Mouse (Mus musculus) forebrain, postnatal 0 days (tissue): ENCODE measurements around the gene Mfsd1. TPM values are rescaled to one million over a fixed set of nuclear protein-coding genes. Genes with fewer than 3 reads are reported as not detected.

Experiments
- ATAC-seq: fragments of 200-750 bp; cut with Nextera tagmentation; 2 replicates; pipeline ENCODE4 v1.8.0; 2017; ENCODE audit warnings: mild to moderate bottlenecking, moderate library complexity
- DNase-seq: peaks from one replicate; pipeline ENCODE4 v3.0.0-alpha.2; 2015
- H3K27ac ChIP-seq: fragments of 300-500 bp; sonication (generic); 2 replicates; pipeline ENCODE4 v1.5.1; 2014; ENCODE audit warnings: low read depth, mild to moderate bottlenecking, antibody characterized with exemption, low read length, moderate library complexity, mixed read lengths
- H3K27me3 ChIP-seq: fragments of 300-500 bp; sonication (generic); 2 replicates; pipeline ENCODE4 v1.6.1; 2014; ENCODE audit warnings: mild to moderate bottlenecking, low read length, mixed read lengths; ENCODE audit not compliant: insufficient read depth
- H3K36me3 ChIP-seq: fragments of 300-500 bp; sonication (generic); 2 replicates; pipeline ENCODE4 v1.6.1; 2014; ENCODE audit warnings: mild to moderate bottlenecking, moderate library complexity; ENCODE audit not compliant: insufficient read depth
- H3K4me1 ChIP-seq: fragments of 300-500 bp; sonication (generic); 2 replicates; pipeline ENCODE4 v1.6.1; 2014; ENCODE audit warnings: antibody characterized with exemption; ENCODE audit not compliant: insufficient read depth
- H3K4me2 ChIP-seq: fragments of 300-500 bp; sonication (generic); 2 replicates; pipeline ENCODE4 v1.6.1; 2014; ENCODE audit warnings: low read depth, mild to moderate bottlenecking, moderate library complexity
- H3K4me3 ChIP-seq: fragments of 300-500 bp; sonication (generic); 2 replicates; pipeline ENCODE4 v1.5.1; 2014; ENCODE audit warnings: low read depth, low read length, mixed read lengths
- H3K9ac ChIP-seq: fragments of 300-500 bp; sonication (generic); 2 replicates; pipeline ENCODE4 v1.6.1; 2014; ENCODE audit warnings: mild to moderate bottlenecking
- H3K9me3 ChIP-seq: fragments of 300-500 bp; sonication (generic); 2 replicates; pipeline ENCODE4 v1.6.1; 2016; ENCODE audit warnings: low read length
- CTCF ChIP-seq: sonication (generic); IDR thresholded peaks from 2 replicates; pipeline ENCODE4 v1.5.1; 2016; ENCODE audit warnings: antibody characterized with exemption, control low read depth, low read depth
- whole genome bisulfite sequencing: fragments of 180-500 bp; shearing (Covaris S2); extraction: QIAGEN DNeasy Blood & Tissue Kit; methylation state at CpG from one replicate; pipeline ENCODE4 v1.1.7; 2014; 5-methylcytosine and 5-hydroxymethylcytosine counted together
- polyA plus RNA-seq: library from polyadenylated mRNA; unstranded; fragments of >200 nt; fragmentation: Nextera tagmentation; extraction: Ambion mirVana; gene quantifications from 2 replicates; pipeline ENCODE4 v1.2.1, GENCODE M21; 2015
- total RNA-seq: library from RNA; depleted of rRNA; stranded (reverse); fragments of >200 nt; gene quantifications from 2 replicates; pipeline ENCODE4 v1.2.3, GENCODE M21; 2014

The Mfsd1 gene
- total and polyA plus RNA-seq, 2 experiments from 2014 or later: 27.1 to 27.3 TPM

DNA sequence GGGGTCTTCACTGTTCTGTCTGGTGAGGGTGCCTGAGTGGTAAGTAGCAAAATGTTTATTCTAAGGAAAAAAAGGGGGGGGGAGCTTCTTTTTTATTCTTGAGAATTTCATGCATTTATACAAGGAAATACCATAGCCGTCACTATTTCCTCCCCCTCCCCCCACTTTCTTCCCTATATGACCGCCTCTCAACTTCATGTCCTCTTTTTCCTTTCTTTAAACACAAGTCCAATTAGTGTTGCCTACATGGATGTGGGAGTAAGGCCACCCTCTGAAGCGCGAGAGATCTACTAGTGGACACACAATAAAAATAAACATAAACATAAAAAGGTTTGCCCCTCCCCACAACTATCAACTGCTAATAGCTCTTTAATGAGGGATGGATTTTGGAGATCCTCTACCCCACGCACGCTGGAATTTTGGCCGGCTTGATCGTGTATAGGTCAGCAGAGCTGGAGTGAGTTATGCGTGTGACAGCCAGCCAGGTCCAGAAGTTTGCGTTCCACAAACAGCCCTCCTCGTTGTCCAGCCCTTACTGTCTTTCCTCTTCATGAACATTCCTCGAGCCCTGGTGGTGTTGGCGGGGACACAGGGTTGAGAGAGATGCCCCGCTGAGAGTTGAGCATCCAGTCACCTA is 24.7 kb upstream of the Mfsd1 start:
- no peak overlapping the region for H3K4me3 ChIP-seq
- 73% methylated on average over 14 of the region's 14 CpGs for whole genome bisulfite sequencing
- TF ChIP-seq CTCF: no peak
- H3K4me2 ChIP-seq: peak overlapping the region; percentile 32
- no peaks in the 10 kb centered on the region; the same call in 1 of the 2 replicates for H3K4me1 ChIP-seq
- H3K36me3 ChIP-seq: no peaks in the 10 kb centered on the region
- no peaks in the 10 kb centered on the region for H3K9me3 ChIP-seq
- ATAC-seq: no peak
- H3K27ac ChIP-seq: no peak overlapping the region
- DNase-seq: no peak
- H3K27me3 ChIP-seq: no peaks in the 10 kb centered on the region
- H3K9ac ChIP-seq: no peak overlapping the region

GRCm38 (mm10) chr3:67564731-67565357 is 17.7 kb upstream of the Mfsd1 start:
- Histone ChIP-seq H3K36me3 (no peaks in the 10 kb centered on the region), H3K9ac (no peak overlapping the region), H3K4me1 (no peaks in the 10 kb centered on the region), H3K27me3 (no peaks in the 10 kb centered on the region), H3K9me3 (no peaks in the 10 kb centered on the region), H3K27ac (no peak overlapping the region), H3K4me3 (no peak overlapping the region), H3K4me2 (no peak overlapping the region)
- peak; percentile 61 for TF ChIP-seq CTCF
- ATAC-seq (peak; percentile 49), DNase-seq (peak; percentile 46)
- 51% methylated on average over 5 of the region's 5 CpGs for WGBS

DNA sequence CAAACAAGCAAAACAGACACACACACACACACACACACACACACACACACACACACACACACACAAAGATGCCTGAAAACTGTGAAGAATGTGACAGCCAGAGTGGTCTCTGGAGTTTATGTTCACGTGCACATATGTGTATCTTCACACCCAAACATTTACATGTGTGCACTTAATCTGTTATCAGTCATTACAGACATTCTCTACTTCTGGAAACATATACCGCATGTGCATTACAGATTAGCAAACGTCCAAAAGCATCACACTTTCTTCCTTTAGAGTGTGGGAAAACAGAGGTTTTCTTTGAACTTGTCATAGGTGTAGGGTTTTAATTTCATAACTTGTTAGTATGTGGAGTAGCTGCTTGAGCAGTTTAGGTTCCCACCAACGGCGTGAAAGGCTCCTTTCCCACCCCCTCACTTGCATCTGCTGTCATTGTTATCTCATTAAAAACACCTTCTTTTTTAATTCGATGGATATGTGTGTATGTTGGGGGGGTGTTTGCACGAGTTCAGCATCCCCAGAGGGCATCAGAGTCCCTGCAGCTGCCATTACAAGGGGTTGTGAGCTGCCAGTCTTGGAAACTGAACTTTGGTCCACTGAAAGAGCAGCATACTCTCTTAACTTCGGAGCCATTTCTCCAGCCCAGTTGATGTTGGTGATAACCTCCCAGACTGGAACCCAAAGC is 16.9 kb upstream of the Mfsd1 start:
- Histone ChIP-seq H3K4me1 (no peaks in the 10 kb centered on the region), H3K27ac (no peak overlapping the region), H3K4me3 (no peak overlapping the region), H3K4me2 (no peak overlapping the region), H3K9ac (no peak overlapping the region), H3K9me3 (no peaks in the 10 kb centered on the region), H3K36me3 (no peaks in the 10 kb centered on the region), H3K27me3 (no peaks in the 10 kb centered on the region)
- TF ChIP-seq CTCF: no peak
- ATAC-seq (no peak), DNase-seq (no peak)
- WGBS: 71% methylated on average over 8 of the region's 8 CpGs

GRCm38 (mm10) chr3:67568015-67568618 is 14.4 kb upstream of the Mfsd1 start:
- Histone ChIP-seq H3K9ac (no peak overlapping the region), H3K27ac (no peak overlapping the region), H3K27me3 (no peaks in the 10 kb centered on the region), H3K4me1 (no peaks in the 10 kb centered on the region), H3K4me2 (peak overlapping the region; percentile 39), H3K4me3 (peak overlapping the region; percentile 13), H3K9me3 (no peaks in the 10 kb centered on the region), H3K36me3 (no peaks in the 10 kb centered on the region)
- DNase-seq (peak; percentile 85), ATAC-seq (peak; percentile 85)
- WGBS: 22% methylated on average over 17 of the region's 17 CpGs
- TF ChIP-seq CTCF: peak; percentile 91

GRCm38 (mm10) chr3:67572918-67573317 is 9.6 kb upstream of the Mfsd1 start:
- no peaks in the 10 kb centered on the region for H3K4me1 ChIP-seq
- TF ChIP-seq CTCF: peak; percentile 80

DNA sequence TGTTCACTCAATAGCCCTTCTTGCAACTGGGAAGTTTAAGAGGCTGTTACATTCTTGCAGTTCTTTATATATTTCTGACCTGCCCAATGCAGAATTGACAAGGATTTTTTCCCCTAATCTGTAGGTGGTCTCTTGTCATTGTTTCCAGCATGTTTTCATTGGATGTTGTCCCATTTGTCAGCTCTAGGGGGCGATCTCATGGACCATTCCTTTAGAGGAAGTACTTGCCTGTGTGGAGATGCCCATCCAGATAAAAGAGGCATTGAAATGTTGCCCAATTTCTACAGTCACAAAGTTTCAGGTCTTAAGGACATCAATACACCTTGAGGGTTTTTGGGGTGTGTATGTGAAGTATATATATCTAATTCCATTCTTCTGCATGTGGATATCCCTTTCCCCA is 9.0 kb upstream of the Mfsd1 start:
- Histone ChIP-seq H3K4me2 (no peak overlapping the region), H3K4me1 (no peaks in the 10 kb centered on the region), H3K4me3 (no peak overlapping the region), H3K27ac (no peak overlapping the region), H3K27me3 (no peaks in the 10 kb centered on the region), H3K36me3 (no peaks in the 10 kb centered on the region), H3K9ac (no peak overlapping the region), H3K9me3 (no peaks in the 10 kb centered on the region)
- WGBS: 0% methylated on average over 1 of the region's 1 CpGs
- no peak for TF ChIP-seq CTCF
- ATAC-seq (no peak), DNase-seq (no peak)

More at GRCm38 (mm10) chr3:67572918-67573317, 9.6 kb upstream of the Mfsd1 start:
- no peak overlapping the region for H3K4me2 ChIP-seq
- H3K36me3 ChIP-seq: no peaks in the 10 kb centered on the region
- no peak overlapping the region for H3K4me3 ChIP-seq
- no peak overlapping the region for H3K27ac ChIP-seq
- no peaks in the 10 kb centered on the region for H3K9me3 ChIP-seq
- peak; percentile 61 for ATAC-seq
- 63% methylated on average over 4 of the region's 4 CpGs for WGBS
- no peak overlapping the region for H3K9ac ChIP-seq
- H3K27me3 ChIP-seq: no peaks in the 10 kb centered on the region
- DNase-seq: peak; percentile 39
